Mouse (Mus musculus) heart, postnatal 36 days (tissue): ENCODE data around the gene Tyro3. TPM values are rescaled to one million over a fixed set of nuclear protein-coding genes. Genes with fewer than 3 reads are reported as not detected.

Experiments
- DNase-seq, 2 experiments: peaks; one replicate each; pipeline ENCODE4 v3.0.0; 2021 to 2022
- intact Hi-C: fragments of 180-260 bp; cut with DNase I; formaldehyde crosslinking; loops from one replicate; pipeline ENCODE4 v1.15.1; 2025
- total RNA-seq, 2 experiments: library from RNA; stranded (reverse); gene quantifications; 2 replicates each; pipeline ENCODE4 v1.2.3; 2021

The Tyro3 gene
- total RNA-seq, 2 experiments from 2014 or later: 1.7 to 2.4 TPM

DNA sequence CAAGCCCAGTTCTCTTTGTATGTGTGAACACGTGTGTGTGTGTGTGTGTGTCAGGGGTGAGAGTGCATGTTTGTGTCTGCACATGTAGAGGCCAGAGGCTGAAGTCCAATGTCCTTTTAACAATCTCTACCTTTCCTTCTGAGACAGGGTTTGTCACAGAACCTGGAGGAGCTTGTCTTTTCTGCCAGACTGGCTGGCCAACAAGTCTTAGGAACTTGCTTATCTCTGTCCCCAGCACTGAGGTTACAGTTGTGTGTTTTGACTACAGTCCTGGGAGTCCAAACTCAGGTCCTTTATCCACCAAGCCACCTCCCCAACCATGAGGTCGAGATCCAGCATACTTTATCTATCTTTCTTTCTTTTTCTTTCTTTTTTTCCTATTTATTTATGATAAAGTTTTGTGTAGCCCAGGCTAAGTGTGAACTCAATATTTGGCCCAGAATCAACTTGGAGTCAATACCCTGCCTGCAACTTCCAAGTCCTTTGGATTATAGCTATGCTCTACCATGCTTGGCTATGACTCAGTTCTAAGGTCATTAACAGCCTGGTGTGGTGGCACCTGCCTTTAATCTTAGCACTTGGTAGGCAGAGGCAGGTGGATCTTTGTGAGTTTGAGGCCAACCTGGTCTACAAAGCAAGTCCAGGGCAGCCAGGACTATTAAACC, 48.5 kb downstream of the Tyro3 start:
- intact Hi-C loops: no loop called here
- no peak for DNase-seq

- intact Hi-C loops: no loop called here
- DNase-seq: peak; percentile 13 to 15
These were observed 49.4 kb downstream of the Tyro3 start for GRCm38 (mm10) chr2:119846929-119847328.

GRCm38 (mm10) chr2:119853811-119854210, 56.3 kb downstream of the Tyro3 start:
- no peak for DNase-seq
- intact Hi-C loops: no loop called here

- intact Hi-C loops: no loop called here
- DNase-seq: no peak
These were observed 57.8 kb downstream of the Tyro3 start for GRCm38 (mm10) chr2:119855310-119855850.

GRCm38 (mm10) chr2:119857341-119857740, 59.8 kb downstream of the Tyro3 start:
- DNase-seq: no peak
- intact Hi-C loops: no loop called here

GRCm38 (mm10) chr2:119864484-119864883, 67.0 kb downstream of the Tyro3 start:
- no peak for DNase-seq
- intact Hi-C loops: no loop called here

Other genes starting within 250 kb of the Tyro3 start
- 1 to 10 TPM; 1.7 TPM for gene Nusap1, start 179.4 kb upstream of the Tyro3 start, total RNA-seq
- under 1 TPM; 0.24 to 0.56 TPM for gene Oip5, start 179.3 kb upstream of the Tyro3 start, total RNA-seq
- gene Ndufaf1, start 134.9 kb upstream of the Tyro3 start, total RNA-seq: 10 to 100 TPM; 58.3 to 70.4 TPM
- gene Rtf1, start 122.7 kb upstream of the Tyro3 start, total RNA-seq: 10 to 100 TPM; 22.9 to 24.0 TPM
- gene Itpka, start 55.4 kb upstream of the Tyro3 start, total RNA-seq: under 1 TPM; 0.38 to 0.53 TPM
- not detected for gene Ltk, start 37.3 kb upstream of the Tyro3 start, total RNA-seq
- gene Rpap1, start 10.2 kb upstream of the Tyro3 start, total RNA-seq: 10 to 100 TPM; 13.2 to 13.4 TPM
- gene Mga, start 99.5 kb downstream of the Tyro3 start, total RNA-seq: 10 to 100 TPM; 36.0 to 39.6 TPM
- 1 to 10 TPM; 7.8 to 9.2 TPM for gene Mapkbp1, start 175.0 kb downstream of the Tyro3 start, total RNA-seq
- gene Jmjd7, start 229.8 kb downstream of the Tyro3 start, total RNA-seq: 1 to 10 TPM; 7.7 to 8.2 TPM
- gene Gm28042, start 229.8 kb downstream of the Tyro3 start, total RNA-seq: 1 to 10 TPM in 1 of 2 experiments, under 1 TPM in 1; 0.68 to 1.3 TPM
- gene Pla2g4b, start 235.7 kb downstream of the Tyro3 start, total RNA-seq: 1 to 10 TPM; 2.0 to 2.1 TPM